Mouse (Mus musculus): Measurements from ENCODE around the gene Ptpn6.

DNA sequence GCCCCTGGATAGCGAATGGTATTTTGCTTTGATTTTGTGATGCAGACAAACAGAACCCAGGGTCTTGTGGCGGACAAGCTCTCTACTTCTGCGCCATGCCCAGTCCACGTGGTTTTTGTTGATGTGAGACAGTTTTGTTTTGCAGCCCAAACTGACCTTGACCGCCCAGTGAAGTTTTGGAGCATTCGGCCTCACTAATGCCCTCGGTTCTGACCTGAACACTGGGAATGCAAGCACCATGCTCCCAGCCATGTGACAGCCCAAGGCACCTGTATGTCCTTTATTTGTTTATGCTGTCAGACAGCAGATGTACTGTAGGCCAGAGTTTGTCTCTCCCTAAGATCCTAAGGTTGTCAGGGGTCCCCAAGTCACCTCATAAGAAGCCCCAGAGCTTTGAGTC is 63.9 kb downstream of the Ptpn6 start:
- TF ChIP-seq JUND (IDR thresholded peaks at IDR 0.05; ENCODE audit: low read depth, low read length) (no peak), USF1 (IDR thresholded peaks at IDR 0.05; ENCODE audit: low read depth, low read length) (no peak), RAD21 (IDR thresholded peaks at IDR 0.05; ENCODE audit: low read depth, low read length) (no peak), EP300 (IDR thresholded peaks at IDR 0.05; ENCODE audit: low read depth in 1 of 2, low read length in 2 of 2) (no peak), CTCF (IDR thresholded peaks at IDR 0.05 in 2 of 3, conservative IDR thresholded peaks at IDR 0.05 in 1 of 3; ENCODE audit: control insufficient read depth in 1 of 3, insufficient read depth in 1 of 3, low read depth in 2 of 3, low read length in 3 of 3, poor library complexity in 1 of 3, severe bottlenecking in 1 of 3) (no peak), POLR2A (IDR thresholded peaks at IDR 0.05; ENCODE audit: control insufficient read depth in 1 of 2, insufficient read depth in 1 of 2, low read depth in 1 of 2, low read length in 2 of 2, poor library complexity in 1 of 2) (no peak), TCF12 (IDR thresholded peaks at IDR 0.05; ENCODE audit: low read depth, low read length) (no peak), ZMIZ1 (IDR thresholded peaks at IDR 0.05; ENCODE audit: low read depth, low read length) (no peak)
